Mouse (Mus musculus) liver, postnatal 0 days (tissue): ENCODE results near the gene Serpinb1a.

Experiments
- CTCF ChIP-seq: sonication (generic); IDR thresholded peaks from 2 replicates; pipeline ENCODE4 v1.5.1; 2016; ENCODE audit warnings: antibody characterized with exemption, low read depth
- EP300 ChIP-seq: IDR thresholded peaks from 2 replicates; pipeline ENCODE4 v1.6.1; 2016; ENCODE audit warnings: antibody characterized with exemption, low read depth, mild to moderate bottlenecking

- no peak for TF ChIP-seq CTCF
- no peak for TF ChIP-seq EP300
Observed at GRCm38 (mm10) chr13:32852539-32852938, 1.6 kb upstream of the Serpinb1a start.
